Mouse (Mus musculus) kidney, adult 11 months (tissue): ENCODE measurements around the gene Ccl25.
"Not testable (repeated sequence)": the region's sequence is repeated elsewhere in the genome, so short reads cannot be mapped to it uniquely, and the experiment has no call there.

Experiments
- DNase-seq: peaks from one replicate; pipeline ENCODE4 v3.0.0; 2022

Gene Ccl25

GRCm38 (mm10) chr8:4347661-4348060 lies 22.7 kb downstream of the Ccl25 start:
- no peak for DNase-seq

DNA sequence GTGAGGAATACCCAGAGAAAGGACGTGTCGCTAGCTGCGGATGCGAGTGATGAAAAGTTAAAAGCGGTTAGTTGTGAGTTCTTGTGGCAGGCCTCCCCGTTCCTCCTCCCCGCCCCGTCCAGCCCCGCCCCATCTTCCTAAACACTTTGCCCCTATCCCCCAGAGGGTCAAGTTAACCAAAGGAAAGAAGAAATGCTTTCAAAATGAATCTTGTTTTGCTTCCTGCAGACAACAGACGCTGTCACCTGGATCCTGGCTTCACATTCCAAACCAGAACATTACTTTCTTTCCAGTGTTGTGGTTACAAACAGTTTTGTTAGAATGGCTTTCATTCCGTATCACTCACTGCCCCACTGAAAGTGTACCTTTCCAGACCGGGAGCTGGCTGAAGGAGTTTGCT lies 23.3 kb downstream of the Ccl25 start:
- DNase-seq: no peak

DNA sequence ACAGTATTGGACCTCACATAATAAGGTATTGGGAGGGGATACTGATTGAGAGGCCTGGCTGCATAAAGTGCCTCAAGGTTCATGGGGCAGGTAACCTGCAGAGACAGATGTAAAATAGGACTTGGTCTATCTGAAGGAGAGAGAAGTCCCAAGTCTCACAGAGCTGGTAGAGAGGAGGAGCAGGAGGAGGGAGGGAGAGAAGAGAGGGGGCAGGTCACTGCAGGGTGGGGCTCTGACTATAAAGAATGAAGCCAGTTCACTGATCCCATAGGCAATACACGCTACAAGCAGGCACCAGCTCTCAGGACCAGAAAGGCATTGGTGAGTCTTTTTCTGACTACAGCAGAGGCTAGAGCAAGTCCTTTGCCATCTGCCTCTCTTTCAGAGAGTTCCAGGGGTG lies 24.3 kb downstream of the Ccl25 start:
- no peak for DNase-seq

DNA sequence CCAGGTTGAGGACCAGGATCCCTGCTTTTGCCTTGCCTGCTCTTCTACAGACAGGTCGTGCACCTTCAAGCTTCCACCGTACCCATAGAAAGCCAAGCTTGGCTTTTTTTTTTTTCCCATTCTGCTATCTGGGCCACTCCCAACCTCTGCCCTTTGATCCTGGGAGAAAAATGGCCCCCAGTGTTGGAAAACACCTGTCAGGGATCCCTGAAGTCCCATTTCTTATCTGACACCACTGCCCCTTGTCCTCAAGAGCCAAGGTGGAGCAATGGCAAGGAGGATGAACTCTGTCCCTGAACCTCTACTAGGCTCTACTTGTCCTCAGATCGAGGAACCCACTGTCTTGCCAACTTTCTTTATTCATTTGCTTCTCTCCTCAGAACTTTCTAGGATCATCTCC lies 25.6 kb downstream of the Ccl25 start:
- no peak for DNase-seq

DNA sequence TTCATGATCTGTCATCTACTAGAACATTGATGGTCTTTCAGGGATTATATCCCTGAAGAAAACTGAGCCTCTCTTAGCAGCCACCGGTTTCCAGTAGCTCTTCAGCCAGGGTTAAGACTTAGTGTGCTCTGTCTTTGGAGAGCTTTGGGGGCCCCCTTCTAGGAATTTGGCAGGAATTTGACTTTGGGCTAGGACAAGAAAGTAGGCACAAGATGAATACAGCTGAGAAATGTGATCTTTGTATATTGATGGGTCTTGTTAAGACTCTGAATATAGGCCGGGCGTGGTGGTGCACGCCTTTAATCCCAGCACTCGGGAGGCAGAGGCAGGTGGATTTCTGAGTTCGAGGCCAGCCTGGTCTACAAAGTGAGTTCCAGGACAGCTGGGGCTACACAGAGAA lies 27.6 kb downstream of the Ccl25 start:
- DNase-seq: not testable (repeated sequence)

DNA sequence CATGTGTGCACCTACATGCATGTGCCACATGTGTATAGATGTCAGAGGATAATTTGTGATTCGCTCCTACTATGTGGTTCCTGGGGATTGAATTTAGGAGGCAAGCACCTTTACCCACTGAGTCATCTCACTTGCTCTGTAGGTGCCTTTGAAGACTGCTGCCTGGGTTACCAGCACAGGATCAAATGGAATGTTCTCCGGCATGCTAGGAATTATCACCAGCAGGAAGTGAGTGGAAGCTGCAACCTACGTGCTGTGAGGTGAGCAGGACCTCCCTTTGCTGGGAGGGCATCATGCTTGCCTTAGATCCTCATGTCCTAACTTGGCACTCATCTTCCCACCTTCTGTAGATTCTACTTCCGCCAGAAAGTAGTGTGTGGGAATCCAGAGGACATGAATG lies 28.7 kb downstream of the Ccl25 start:
- no peak for DNase-seq

- no peak for DNase-seq
Observed at GRCm38 (mm10) chr8:4354516-4354915, 29.5 kb downstream of the Ccl25 start.

GRCm38 (mm10) chr8:4355455-4355854 lies 30.4 kb downstream of the Ccl25 start:
- DNase-seq: no peak

DNA sequence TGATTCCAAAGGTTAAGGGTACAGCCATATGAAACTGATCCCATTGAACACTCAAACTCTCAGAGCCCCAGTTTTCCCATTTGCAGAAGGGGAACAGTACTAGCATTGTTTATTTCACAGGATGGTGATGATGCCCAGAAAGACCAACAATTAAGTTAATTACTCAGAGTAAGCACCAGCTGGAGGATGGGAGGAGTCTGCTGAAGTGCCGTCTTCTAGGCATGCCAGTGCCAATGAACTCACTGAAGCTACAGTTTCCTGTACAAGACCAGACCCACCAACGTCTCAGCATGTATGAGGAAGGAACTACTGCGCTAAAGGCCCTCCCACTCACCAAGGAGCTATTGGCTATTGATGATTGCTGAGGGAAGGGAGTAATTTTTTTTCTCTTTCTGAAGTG lies 34.4 kb downstream of the Ccl25 start:
- no peak for DNase-seq

DNA sequence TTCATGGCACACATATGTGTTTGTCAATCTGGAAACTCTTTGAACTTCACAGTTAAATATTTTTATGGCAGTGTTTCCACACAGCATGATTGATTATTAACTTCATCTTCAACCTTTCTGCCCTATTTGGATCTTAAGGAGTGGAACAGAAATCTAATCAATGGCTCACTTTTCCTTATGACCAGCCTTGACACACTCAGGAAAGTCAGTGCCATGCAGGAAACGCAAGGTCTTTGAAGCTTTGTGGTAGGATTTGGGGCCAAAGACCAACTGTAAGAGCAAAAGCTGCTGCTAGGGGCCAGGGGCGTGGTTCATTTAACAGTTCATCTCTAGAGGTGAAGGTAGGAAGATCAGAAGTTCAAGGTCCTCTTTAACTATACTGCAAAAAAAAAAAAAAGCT lies 35.9 kb downstream of the Ccl25 start:
- no peak for DNase-seq

DNA sequence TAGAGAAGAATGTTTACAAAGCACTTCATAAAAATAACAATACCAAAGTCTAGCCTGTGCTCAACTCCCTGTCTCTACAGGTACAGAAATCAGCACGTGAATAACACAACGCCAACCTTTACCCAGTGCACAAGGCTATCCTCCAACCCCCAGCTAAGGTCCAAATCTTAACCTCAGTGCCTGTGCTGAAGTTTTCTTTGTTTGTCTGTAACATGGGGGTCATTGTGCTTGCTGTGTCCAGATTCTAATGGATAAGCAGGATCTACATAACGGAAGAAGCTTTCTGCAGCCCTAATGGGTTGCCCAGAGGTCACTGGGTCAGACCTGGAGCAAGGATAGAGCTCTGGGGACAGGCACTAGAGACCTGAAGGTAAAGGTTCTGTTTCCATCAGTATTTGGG lies 41.2 kb downstream of the Ccl25 start:
- no peak for DNase-seq

GRCm38 (mm10) chr8:4367808-4368207 lies 42.8 kb downstream of the Ccl25 start:
- no peak for DNase-seq

GRCm38 (mm10) chr8:4368470-4368869 lies 43.5 kb downstream of the Ccl25 start:
- DNase-seq: no peak

DNA sequence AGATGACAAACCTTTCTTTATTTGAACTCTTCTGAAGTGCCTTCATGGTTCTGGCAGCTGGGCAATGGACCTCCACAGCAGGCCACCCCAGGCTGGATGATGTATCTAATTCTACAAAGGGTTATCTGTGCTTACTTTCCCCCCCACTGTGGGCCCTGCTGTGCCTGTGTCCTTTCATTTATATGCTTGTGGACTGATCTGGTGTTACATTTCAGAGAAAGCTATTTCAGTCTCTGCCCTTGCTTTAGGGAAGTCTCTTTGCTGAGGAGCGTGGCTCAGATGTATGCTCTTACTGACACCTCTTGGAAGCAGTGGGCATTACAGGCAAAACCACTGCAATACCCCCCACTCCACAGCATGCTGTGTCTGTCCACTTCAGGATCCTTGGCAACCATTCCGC lies 45.1 kb downstream of the Ccl25 start:
- peak; percentile 14 for DNase-seq

GRCm38 (mm10) chr8:4372657-4373056 lies 47.6 kb downstream of the Ccl25 start:
- DNase-seq: no peak

DNA sequence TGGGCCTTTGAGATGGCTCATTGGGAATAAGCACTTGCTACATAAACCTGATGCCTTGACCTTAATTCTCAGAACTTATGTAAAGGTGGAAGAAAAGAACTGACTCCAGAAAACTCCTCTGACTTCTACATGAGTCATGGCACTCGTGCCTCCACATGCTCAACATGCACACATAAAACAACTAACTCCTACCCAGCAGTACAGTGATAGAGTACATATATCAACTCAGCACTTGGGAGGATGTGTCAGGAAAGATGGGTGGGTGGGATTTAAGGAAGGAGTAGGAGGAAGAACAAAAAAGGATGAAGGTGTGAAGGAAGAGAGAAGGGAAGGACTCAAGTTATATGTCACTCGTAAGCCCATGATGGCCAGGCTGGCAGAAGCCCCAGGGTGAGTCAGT lies 76.4 kb downstream of the Ccl25 start:
- no peak for DNase-seq

GRCm38 (mm10) chr8:4403960-4404879 lies 79.2 kb downstream of the Ccl25 start:
- DNase-seq: no peak

GRCm38 (mm10) chr8:4404880-4405261 lies 79.9 kb downstream of the Ccl25 start:
- DNase-seq: no peak

- DNase-seq: not testable (repeated sequence)
Observed at GRCm38 (mm10) chr8:4408425-4408824, 83.4 kb downstream of the Ccl25 start.
